Mouse (Mus musculus): Measurements from ENCODE around the gene Arhgef9. TPM values are rescaled to one million over a fixed set of nuclear protein-coding genes. Genes with fewer than 3 reads are reported as not detected.

Arhgef9 gene
- total RNA-seq (2021) = 10 to 100 TPM; 16.3 to 17.0 TPM

DNA sequence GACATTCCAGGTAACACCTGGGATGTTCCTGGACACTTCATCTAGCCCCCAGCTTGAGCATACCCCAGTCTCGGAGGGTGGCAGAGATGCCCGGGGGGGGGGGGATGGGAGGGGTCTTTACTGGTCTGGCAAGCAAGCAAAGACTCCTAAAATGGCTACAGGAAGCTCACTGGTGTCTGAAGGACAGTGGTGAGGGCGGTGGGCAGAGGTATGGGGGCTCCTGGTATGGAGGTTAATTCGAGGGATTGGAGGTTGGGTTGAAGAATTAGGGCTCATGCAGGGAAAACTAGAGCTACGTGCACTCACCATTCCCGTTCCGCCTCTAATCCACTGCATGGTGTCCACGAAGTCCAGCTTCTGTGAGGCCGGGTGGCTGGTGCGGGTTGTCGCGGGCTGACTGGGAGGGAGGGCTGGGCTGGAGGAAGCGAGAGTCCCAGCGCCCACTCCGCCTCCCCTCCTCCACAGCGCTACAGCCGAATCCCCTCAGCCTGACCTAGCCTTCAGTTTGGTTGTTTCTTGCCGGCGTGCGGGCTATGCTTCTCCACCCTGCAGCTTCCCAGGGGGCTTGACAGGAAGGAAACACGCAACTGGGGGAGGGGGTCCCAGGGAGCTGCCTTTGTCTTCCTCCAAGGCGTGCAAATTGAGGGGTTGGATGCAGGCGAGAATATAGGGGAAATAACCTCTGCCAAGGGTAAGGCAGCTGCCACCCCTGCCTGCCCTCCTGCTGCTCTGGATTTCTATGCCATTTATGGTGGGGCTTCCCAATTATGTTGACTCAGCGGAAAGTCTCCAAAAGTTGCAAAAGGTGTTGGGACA lies at the start of gene Arhgef9:
Gene Arhgef9 (minus strand): TSS at position 753 of the 816 bp plus-strand sequence.
- peak; percentile 29 to 46 for DNase-seq
- intact Hi-C loops (cut with DNase I) = no loop called here

DNA sequence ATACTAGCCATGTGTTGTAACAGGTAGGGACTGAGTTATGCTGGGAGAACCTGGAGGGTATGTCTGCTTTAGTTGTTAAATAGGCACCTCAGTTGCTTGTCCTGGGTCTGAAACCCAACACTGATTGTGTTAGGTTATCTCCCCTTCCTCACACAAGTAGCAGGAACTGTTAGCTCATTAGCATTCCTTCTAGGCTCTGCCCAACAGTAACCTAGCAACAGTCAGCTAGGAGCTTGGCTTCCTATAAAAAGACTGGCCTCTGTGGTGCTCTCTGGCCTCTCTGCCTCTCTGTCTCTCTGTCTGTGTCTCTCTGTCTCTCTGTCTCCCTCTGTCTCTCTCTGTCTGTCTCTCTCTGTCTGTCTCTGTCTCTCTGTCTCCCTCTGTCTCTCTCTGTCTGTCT lies 42.2 kb upstream of the Arhgef9 start:
- DNase-seq = no peak
- intact Hi-C loops (cut with DNase I) = no loop called here

DNA sequence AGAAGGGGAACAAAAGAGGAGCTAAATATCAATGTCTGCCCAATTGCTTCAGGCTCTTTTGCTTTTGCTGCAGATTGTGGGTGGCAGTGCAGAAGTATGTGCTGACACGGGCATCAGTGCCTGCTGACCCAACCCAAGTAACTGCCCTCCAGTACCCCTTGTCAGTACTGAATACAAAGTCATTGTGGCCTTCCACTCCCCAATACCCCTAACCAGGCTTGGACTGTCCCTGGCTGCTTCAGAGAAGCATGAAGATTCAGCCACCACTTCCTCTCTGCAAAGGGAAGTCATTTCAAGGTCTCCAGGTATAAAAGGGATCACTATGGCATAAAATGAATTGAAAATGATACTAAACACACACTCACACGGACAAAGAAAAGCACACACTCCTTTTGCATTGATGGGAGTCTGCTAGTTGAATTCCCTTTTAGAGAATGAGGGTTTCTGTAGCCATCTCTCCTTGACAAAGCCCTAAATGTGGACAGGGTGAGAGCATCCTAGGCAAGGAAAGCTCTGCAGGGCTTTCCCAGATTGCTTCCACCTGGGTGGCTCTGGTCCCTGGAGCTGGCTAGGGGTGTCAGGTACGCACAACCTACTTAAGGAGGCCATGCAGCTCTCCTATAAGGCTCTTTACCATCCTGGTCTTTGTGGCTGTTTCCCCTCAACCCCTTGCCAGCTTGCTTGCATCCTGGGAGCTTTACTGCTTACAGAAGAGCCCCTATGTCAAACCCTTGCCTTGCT lies 1.1 kb downstream of the Arhgef9 start:
- intact Hi-C loops (cut with DNase I) = no loop called here
- DNase-seq = peak in 1 of 2 experiments; percentile 1

DNA sequence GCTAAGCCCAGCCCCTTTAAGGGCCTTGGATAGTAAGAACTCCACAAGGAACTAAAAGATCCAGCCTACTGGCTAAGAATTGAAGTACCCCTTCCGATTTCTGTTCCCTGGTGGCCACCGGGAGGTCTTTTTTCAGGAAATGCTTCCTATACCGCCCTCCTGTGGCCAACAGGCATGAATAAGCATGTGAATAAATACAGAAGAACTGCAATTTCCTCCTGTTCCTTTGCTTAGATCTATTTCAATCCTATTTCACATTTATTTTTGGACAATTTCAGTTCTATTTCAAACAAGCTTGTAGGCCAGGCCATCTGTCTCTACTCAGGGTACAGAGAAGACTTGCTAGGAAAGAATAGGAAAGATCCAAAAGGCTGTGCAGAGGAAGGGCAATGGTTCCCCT lies 20.7 kb downstream of the Arhgef9 start:
- DNase-seq = peak; percentile 58 to 71
- intact Hi-C loops (cut with DNase I) = loop anchor here (5.0 to 10.0 kb wide), 3 partner anchors 149 to 311 kb away; partner anchors contain the start of gene Spin4

DNA sequence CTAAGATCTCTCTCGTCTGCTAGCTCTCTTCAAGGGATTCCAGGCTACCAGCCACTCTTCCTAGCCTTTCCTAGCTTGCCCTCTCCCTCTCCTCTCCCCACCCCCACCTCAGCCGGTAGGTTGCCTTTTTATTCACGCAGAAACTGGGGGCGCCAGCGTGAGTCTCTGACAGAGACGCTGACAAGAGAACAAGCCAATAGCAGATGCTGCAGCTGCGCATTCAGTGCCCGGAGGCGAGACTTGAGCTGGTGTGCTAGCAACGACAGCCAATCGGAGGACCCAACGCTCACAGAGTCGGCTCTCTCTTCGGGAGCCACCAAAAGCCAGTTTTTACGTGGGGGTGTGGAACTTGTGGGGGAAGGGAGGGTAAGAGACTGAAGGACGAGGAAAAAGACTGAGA lies 30.3 kb downstream of the Arhgef9 start:
- DNase-seq = peak; percentile 88 to 90
- intact Hi-C loops (cut with DNase I) = no loop called here

DNA sequence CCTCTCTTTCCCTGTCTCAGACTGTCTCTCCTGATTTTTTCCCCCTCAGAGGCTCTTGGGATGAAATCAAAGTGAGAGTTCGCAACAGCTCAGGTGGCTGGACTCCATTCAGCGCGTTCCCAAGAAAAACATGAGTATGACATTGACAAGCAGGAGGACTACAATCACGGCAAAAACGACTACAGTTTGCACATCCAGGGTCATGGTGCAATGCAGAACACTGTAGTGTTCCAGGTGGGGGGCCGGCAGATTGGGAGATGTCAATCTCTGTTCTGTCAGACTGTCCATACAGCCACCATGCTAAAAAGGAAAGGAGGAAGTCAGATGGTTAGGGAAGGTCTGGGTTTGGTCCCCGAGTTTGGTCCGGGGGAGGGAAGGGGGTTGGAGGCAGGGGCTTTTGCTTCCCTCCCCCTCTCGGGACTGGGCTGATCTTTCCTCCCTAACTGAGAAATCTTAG lies 31.0 kb downstream of the Arhgef9 start:
- DNase-seq = peak; percentile 27 to 30
- intact Hi-C loops (cut with DNase I) = no loop called here

DNA sequence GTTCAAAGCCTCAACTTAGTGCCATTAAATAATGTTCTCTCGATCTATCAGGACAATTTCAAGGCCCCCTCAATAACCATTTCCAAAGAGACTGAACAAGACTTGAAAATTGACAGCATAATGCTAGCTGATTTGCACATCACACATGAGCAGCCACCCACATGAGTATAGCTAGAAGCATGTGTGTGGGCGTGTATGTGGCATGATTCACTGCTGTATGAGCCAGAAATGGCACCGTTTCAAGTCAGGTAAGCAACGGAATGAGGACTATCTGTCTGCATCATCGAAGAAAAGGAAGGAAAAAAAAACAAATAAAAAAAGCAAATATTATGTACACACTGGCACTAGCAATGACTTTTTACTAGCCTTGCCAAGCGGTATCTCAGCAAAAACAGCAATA lies 32.5 kb downstream of the Arhgef9 start:
- DNase-seq = no peak
- intact Hi-C loops (cut with DNase I) = no loop called here

DNA sequence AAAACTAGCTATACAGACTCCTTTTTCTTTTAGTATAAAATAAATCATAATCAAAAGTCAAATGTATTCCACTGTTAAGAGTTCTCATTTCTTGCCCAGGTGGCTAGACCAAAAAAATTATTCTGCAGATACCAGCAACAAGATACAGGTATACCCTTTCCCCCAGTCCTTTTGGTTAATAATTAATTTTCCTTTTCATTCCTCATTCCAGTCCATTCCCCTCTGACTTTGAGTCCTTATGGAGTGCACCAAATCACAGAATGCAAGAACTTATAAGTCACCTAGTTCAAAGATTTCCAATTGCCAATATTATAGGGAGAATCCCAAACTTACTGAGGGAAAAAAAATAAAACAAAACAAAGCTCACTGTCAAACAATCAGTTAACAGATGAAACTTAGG lies 33.2 kb downstream of the Arhgef9 start:
- intact Hi-C loops (cut with DNase I) = no loop called here
- DNase-seq = no peak

DNA sequence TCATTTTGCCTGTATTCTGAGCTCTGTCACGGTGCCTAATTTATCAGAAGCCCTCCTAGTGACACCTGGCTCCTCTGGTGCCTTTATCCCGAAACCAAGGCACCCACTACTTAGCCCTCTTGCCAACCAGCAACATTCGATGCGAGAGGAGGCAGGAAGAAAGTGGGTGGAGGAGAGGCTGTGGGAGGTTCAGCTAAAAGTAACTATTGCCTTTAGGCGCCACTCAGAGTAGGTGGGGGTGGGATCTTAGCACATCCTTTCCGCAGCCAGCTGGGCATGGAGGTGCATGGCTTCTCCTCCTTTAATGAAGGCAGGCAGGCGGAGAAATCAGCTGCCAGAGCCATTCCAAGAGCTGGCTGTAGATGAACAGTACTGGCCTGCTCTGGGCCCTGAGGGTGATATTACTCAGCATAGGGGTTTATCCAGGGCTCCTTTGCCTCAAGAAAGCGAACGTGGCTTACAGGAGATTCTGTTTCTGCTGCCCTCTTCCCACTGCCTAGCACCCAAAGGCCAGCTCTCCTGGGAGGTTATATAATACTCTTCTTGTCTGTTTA lies 39.7 kb downstream of the Arhgef9 start:
- intact Hi-C loops (cut with DNase I) = no loop called here
- DNase-seq = no peak

DNA sequence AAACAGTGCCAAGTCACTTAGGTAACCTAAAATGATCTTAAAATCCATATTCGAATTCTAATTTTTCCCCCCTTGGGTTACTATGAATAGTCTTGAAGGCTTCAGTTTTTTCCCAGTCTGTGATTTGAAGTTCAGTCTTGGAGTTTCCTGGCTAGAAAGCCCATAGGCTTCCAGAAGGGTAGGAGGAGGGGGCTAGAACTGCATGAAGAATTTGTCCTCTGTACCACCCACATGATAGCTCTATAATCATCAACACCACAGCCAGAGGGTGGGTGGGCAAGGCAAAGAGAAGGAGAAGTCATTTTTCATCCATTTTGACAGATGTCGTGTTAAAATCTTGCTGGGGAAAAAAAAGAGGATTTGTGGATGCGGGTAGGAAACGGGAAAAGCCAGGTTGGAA lies 58.0 kb downstream of the Arhgef9 start:
- intact Hi-C loops (cut with DNase I) = no loop called here
- no peak for DNase-seq

DNA sequence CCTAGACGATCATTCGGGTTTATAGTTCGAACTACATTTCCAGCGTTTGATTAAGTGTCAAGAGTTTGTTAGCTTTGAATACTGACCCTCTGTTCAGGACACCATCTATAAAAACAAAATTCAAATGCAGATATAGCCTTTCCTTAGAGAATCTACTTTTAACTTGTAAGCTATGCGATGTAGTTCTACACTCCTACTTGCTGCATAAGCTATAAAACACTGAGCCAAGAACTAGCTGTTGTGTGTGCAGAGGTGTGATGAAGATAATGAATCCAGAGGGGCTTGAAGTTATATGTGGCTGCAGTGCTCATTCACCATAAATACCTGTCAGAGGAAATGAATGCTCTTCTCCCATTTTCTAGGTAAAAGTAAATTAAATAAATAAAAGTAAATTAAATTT lies 63.2 kb downstream of the Arhgef9 start:
- intact Hi-C loops (cut with DNase I) = no loop called here

DNA sequence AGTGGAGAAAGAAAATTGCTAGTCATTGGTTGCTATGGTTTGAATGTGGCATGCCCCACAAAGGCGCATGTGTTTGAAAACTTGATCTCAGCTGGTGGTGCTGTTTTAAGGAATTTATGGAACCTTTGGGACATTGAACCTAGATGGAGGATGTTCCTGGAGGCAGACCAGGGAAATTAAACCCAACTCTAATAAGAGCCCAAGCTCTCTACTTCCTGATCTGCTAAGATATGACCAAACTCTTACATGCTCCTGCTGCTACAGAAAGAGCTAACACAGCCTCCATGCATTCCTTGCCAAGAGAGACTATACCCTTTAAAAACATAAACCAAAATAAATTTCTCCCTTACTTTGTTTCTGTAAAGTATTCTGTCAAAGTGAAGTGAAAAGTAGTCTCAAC lies 63.7 kb downstream of the Arhgef9 start:
- intact Hi-C loops (cut with DNase I) = no loop called here
- DNase-seq = no peak

More for the DNA sequence above, 63.2 kb downstream of the Arhgef9 start:
- DNase-seq = no peak

DNA sequence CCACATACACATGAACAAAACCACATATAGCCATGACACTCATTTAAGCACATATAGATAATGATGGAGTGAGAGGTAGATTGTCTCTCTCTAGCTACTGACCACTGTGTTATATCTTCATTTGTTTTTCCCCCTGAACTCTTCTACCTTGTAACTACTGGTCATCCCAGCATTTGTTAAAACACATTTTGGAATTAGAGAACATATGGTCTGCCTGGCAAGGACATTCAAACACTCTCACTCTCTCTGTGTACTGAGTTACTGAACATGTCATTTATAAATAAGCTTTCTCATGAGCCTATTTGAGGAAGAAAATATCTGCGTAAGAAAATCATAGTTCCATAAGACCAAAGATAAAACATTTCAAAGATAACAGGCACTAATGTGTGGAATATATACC lies 64.9 kb downstream of the Arhgef9 start:
- intact Hi-C loops (cut with DNase I) = no loop called here
- no peak for DNase-seq

DNA sequence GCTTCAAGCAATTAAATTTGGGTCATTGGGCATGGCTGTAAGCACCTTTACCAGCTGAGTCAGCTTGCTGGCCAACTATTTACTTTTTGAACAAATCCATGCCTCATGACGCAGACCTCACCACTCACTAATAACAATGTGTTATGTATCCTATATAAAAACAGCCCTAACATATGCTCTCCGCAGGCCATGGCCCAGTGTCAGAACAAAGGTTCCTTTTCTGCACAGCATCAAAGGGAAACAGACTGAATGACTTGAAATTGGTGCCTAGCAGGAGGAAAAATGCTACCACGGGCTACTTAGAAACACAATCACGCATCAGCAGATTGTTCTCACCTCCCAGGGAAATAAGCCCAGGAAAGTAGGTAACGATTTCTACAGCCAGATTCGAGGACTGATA lies 73.2 kb downstream of the Arhgef9 start:
- intact Hi-C loops (cut with DNase I) = no loop called here

DNA sequence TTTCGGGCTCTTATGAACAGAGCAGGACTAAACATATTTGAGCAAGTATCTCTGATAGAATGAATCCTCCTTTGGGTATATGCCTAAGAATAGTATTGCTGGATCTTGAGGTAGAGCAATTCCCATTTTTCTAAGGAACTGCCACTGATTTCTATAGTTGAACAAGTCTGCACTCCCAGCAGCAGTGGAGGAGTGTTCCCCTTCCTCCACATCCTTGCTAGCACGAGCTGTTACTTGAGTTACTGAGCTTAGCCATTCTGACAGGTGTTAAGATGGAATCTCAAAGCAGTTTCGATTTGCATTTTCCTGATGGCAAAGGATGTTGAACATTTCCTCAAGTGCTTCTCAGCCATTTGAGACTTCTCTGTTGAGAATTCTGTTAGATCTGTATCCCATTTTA lies 92.3 kb downstream of the Arhgef9 start:
- no peak for DNase-seq
- intact Hi-C loops (cut with DNase I) = no loop called here

More for the DNA sequence above, 73.2 kb downstream of the Arhgef9 start:
- no peak for DNase-seq

DNA sequence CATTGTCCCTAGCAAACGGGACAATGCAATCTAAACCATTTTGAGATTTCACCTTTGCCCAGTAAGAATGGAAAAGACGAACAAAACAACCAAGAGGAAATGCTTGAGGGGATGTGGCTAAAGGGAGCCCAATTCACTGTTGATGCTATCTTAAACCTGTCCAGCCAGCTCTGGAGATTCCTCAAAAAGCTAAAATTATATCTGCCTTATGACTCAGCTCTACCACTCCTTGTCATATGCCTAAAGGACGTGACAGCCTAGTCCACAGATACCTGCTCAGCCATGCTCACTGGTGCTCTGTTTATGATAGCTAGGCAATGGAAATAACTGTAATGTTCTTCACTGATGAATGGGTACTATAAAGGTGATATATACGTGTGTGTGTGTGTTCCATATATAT lies 109.0 kb downstream of the Arhgef9 start:
- DNase-seq = no peak
- intact Hi-C loops (cut with DNase I) = no loop called here

DNA sequence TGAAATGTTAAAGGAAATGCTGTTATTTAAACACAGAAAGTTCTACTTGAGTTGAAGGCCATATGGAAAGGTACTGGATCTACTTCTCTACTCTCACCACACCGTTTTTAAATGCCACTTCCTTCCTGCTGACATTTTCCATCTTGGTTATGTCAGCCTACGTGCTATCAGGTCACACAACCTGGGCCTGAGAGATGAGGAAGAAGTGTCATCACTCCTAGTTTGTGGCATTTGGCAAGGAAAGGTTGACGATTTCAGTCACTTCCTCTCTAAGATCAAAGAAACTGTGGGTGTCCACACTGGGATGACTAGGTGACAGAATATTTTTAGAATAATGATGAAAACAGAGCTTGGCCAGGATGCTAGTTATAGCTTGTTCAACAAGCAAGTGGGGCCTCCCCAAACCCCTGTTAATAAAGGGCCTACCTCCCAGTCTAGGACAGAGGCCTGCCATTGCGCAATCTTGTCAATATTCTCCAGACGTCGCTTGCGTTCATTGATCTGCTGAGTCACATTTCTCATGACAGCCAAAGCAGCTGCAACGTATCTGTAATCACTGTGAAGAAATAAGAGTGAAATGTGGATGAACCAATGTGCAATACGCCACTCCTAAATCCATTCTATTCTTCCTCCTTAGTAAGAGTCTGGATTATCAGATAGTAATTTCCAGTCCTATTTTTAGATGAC lies 119.5 kb downstream of the Arhgef9 start:
- no peak for DNase-seq
- intact Hi-C loops (cut with DNase I) = no loop called here

DNA sequence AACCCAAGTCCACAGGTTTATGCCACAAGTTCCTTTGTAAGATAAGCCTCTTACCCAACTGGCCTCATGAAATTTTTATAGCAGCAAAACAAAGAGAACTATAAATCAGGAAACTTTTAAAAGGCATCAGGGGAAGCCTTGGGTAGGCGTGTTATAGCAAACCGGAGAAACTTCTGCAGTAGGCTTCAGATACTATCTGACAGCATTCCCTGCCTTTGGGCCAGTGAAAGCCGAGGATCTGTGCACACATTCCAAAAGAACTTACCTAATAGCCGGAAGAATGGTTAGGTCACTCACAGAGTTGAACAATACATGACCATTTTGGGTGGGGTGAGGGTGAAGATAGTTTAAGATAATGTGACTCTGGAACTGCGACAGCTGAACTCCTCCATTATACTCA lies 168.7 kb downstream of the Arhgef9 start:
- no peak for DNase-seq
- intact Hi-C loops (cut with DNase I) = loop anchor here (5.0 kb wide), 2 partner anchors 149 to 161 kb away; no protein-coding TSS in a partner anchor

DNA sequence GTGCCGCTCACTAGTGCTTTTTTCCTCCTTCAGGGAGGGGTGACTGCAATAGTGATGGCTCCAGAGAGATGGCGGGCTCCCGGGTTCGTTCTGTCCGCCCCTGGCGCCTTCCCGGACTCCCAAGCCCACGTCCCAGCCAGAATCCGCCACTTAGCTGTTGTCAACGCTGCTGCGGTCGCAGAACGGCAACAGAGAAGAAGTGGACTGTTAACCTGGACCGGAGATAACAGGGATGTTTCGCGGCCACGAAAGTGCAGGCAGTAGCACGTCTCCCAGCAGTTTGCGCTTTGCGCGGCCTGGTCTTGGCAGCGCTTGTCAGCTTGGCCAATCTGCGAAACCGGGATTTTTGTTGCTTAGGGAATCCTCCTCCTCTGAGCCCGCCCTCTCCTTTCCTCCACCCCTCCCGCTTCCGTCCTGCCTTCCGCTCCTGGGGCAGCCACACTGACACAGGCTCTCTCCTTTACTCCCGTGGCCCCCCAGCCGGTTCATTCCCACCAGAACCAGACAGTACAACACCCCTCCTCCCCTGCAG lies 170.2 kb downstream of the Arhgef9 start, which contains the start of gene Spin4:
Gene Spin4 (minus strand): TSS at position 322 of the 532 bp plus-strand sequence.
- intact Hi-C loops (cut with DNase I) = loop anchor here (5.0 kb wide), 2 partner anchors 151 to 159 kb away; no protein-coding TSS in a partner anchor
- peak; percentile 77 to 80 for DNase-seq

DNA sequence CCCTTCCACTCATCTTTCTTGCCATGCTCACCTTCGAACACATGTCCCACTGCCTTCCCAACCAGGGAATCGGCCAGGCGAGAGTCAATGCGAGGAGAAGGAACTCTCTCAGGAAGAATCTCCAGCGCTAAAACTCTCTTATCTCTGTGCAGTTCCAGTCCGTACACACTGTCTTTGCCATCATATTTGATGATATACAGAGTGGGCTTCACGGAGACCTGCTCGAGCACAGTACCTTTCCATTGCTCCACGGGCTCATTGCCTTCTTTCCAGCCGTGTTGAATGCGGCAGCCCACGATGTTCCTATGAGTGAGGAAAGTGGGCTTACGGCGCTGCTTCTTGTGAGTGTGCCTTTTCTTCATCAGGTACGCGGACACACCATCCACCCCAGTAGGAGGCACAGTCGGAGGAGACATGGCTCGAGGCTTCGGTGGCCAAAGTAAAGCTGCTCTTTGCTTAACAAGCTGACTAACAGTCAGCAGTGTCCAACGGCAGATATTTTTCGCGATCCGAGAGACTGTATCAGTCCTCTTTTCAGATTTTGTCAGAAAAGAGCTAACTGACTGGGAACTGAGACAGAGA lies 170.8 kb downstream of the Arhgef9 start:
- intact Hi-C loops (cut with DNase I) = loop anchor here (5.0 kb wide), 2 partner anchors 151 to 159 kb away; no protein-coding TSS in a partner anchor
- DNase-seq = peak; percentile 3 to 5

All from heart, postnatal 10 days (tissue).